Mouse (Mus musculus) ZHBTc4 (cell line): ENCODE data around the gene D10Wsu102e.
A peak's percentile ranks its signal among the peaks of the same experiment; 100 is the strongest.

Experiments used
- DNase-seq: peaks from one replicate; pipeline ENCODE4 v3.0.0-alpha.2; 2011; ENCODE audit warnings: low read depth, low spot score

D10Wsu102e gene

GRCm38 (mm10) chr10:83536436-83536835 lies 176.4 kb downstream of the D10Wsu102e start:
- peak; percentile 18 for DNase-seq
